Mouse (Mus musculus) heart, embryonic 12.5 days (tissue): ENCODE measurements around the gene Lyar. TPM values are rescaled to one million over a fixed set of nuclear protein-coding genes. Genes with fewer than 3 reads are reported as not detected.

ENCODE experiments used
- ATAC-seq: fragments of 200-750 bp; cut with Nextera tagmentation; 2 replicates; pipeline ENCODE4 v1.8.0; 2017; ENCODE audit warnings: moderate TSS enrichment, moderate library complexity; ENCODE audit not compliant: insufficient number of reproducible peaks, low FRiP score
- H3K27ac ChIP-seq: fragments of 300-500 bp; sonication (generic); 2 replicates; pipeline ENCODE4 v1.5.1; 2016; ENCODE audit warnings: mild to moderate bottlenecking, moderate library complexity; ENCODE audit not compliant: poor library complexity, severe bottlenecking
- H3K27me3 ChIP-seq: fragments of 300-500 bp; sonication (generic); replicated peaks from 2 replicates; pipeline ENCODE4 v1.6.1; 2016; ENCODE audit warnings: mild to moderate bottlenecking, moderate library complexity
- H3K36me3 ChIP-seq: fragments of 300-500 bp; sonication (generic); 2 replicates; pipeline ENCODE4 v1.6.1; 2016; ENCODE audit warnings: mild to moderate bottlenecking, moderate library complexity
- H3K4me1 ChIP-seq: fragments of 300-500 bp; sonication (generic); replicated peaks from 2 replicates; pipeline ENCODE4 v1.6.1; 2016; ENCODE audit warnings: mild to moderate bottlenecking
- H3K4me2 ChIP-seq: fragments of 300-500 bp; sonication (generic); 2 replicates; pipeline ENCODE4 v1.6.1; 2016; ENCODE audit warnings: mild to moderate bottlenecking, moderate library complexity
- H3K4me3 ChIP-seq: fragments of 300-500 bp; sonication (generic); 2 replicates; pipeline ENCODE4 v1.5.1; 2016; ENCODE audit warnings: mild to moderate bottlenecking
- H3K9ac ChIP-seq: fragments of 300-500 bp; sonication (generic); 2 replicates; pipeline ENCODE4 v1.6.1; 2016; ENCODE audit warnings: mild to moderate bottlenecking, moderate library complexity
- H3K9me3 ChIP-seq: fragments of 300-500 bp; sonication (generic); replicated peaks from 2 replicates; pipeline ENCODE4 v1.6.1; 2016; ENCODE audit warnings: mild to moderate bottlenecking, moderate library complexity
- WGBS: fragments of 180-500 bp; shearing (Covaris S2); methylation state at CpG from one replicate; pipeline ENCODE4 v1.1.7; 2016; 5-methylcytosine and 5-hydroxymethylcytosine counted together
- polyA plus RNA-seq: library from polyadenylated mRNA; unstranded; fragments of >200 nt; fragmentation: Nextera tagmentation; extraction: Ambion mirVana; gene quantifications from 2 replicates; pipeline ENCODE4 v1.2.1, GENCODE M21; 2016

Gene Lyar
- polyA plus RNA-seq, 1 experiment from 2014 or later = 59.4 TPM

- Histone ChIP-seq H3K36me3 (no peaks in the 10 kb centered on the region), H3K4me2 (no peak overlapping the region), H3K4me1 (no peaks in the 10 kb centered on the region), H3K27me3 (no peaks in the 10 kb centered on the region), H3K9me3 (no peaks in the 10 kb centered on the region), H3K27ac (peak overlapping the region; percentile 48), H3K4me3 (no peak overlapping the region), H3K9ac (no peak overlapping the region)
- 44% methylated on average over 3 of the region's 3 CpGs for WGBS
- ATAC-seq = peak; percentile 80
These were observed 35.4 kb downstream of the Lyar start for GRCm38 (mm10) chr5:38255644-38256043.

GRCm38 (mm10) chr5:38256551-38256950, 36.3 kb downstream of the Lyar start:
- Histone ChIP-seq H3K36me3 (no peaks in the 10 kb centered on the region), H3K4me1 (peaks cover 5% of the 10 kb centered on the region; the same call in 1 of the 2 replicates), H3K9ac (no peak overlapping the region), H3K27ac (no peak overlapping the region), H3K27me3 (no peaks in the 10 kb centered on the region), H3K9me3 (no peaks in the 10 kb centered on the region), H3K4me2 (no peak overlapping the region), H3K4me3 (no peak overlapping the region)
- WGBS = 72% methylated on average over 1 of the region's 1 CpGs
- no peak for ATAC-seq

- H3K4me3 ChIP-seq = no peak overlapping the region
These were observed 37.9 kb downstream of the Lyar start for GRCm38 (mm10) chr5:38258034-38258772.

GRCm38 (mm10) chr5:38258773-38259146, 38.5 kb downstream of the Lyar start:
- WGBS = 86% methylated on average over 5 of the region's 5 CpGs
- Histone ChIP-seq H3K36me3 (peaks cover 15% of the 10 kb centered on the region), H3K9me3 (no peaks in the 10 kb centered on the region), H3K27ac (no peak overlapping the region), H3K4me2 (no peak overlapping the region), H3K4me3 (no peak overlapping the region), H3K4me1 (peaks cover 5% of the 10 kb centered on the region; the same call in 1 of the 2 replicates), H3K27me3 (no peaks in the 10 kb centered on the region), H3K9ac (no peak overlapping the region)
- no peak for ATAC-seq

More at GRCm38 (mm10) chr5:38258034-38258772, 37.9 kb downstream of the Lyar start:
- Histone ChIP-seq H3K27ac (no peak overlapping the region), H3K4me1 (peaks cover 5% of the 10 kb centered on the region; the same call in 1 of the 2 replicates), H3K9ac (no peak overlapping the region), H3K9me3 (no peaks in the 10 kb centered on the region), H3K36me3 (peaks cover 10% of the 10 kb centered on the region), H3K4me2 (no peak overlapping the region), H3K27me3 (no peaks in the 10 kb centered on the region)
- WGBS = 79% methylated on average over 8 of the region's 8 CpGs
- no peak for ATAC-seq

GRCm38 (mm10) chr5:38259455-38260106, 39.3 kb downstream of the Lyar start:
- no peaks in the 10 kb centered on the region for H3K9me3 ChIP-seq
- peak overlapping the region; percentile 84 for H3K4me3 ChIP-seq
- ATAC-seq = no peak; the same call in 1 of the 2 replicates
- peaks cover 23% of the 10 kb centered on the region for H3K36me3 ChIP-seq
- peak overlapping the region; percentile 85 for H3K27ac ChIP-seq
- peak overlapping the region; percentile 88 for H3K4me2 ChIP-seq
- H3K27me3 ChIP-seq = no peaks in the 10 kb centered on the region
- peak overlapping the region; percentile 83 for H3K9ac ChIP-seq
- peaks cover 5% of the 10 kb centered on the region; the same call in 1 of the 2 replicates for H3K4me1 ChIP-seq
- WGBS = 42% methylated on average over 9 of the region's 9 CpGs

GRCm38 (mm10) chr5:38260107-38260682, 39.9 kb downstream of the Lyar start, which contains the start of gene Tmem128:
Gene Tmem128, plus strand, starts transcription at chr5:38260185.
- Histone ChIP-seq H3K27ac (peak within 1 kb of the TSS; percentile 85), H3K4me3 (peak within 1 kb of the TSS; percentile 84), H3K27me3 (no peaks in the 10 kb centered on the region), H3K4me1 (peaks cover 5% of the 10 kb centered on the region; the same call in 1 of the 2 replicates), H3K9me3 (no peaks in the 10 kb centered on the region), H3K9ac (peak within 1 kb of the TSS; percentile 83), H3K36me3 (peaks cover 29% of the 10 kb centered on the region), H3K4me2 (peak within 1 kb of the TSS; percentile 88)
- peak; percentile 44; the same call in 1 of the 2 replicates for ATAC-seq
- WGBS = under 1% methylated on average over 40 of the region's 40 CpGs

GRCm38 (mm10) chr5:38270942-38271341, 50.7 kb downstream of the Lyar start:
- Histone ChIP-seq H3K4me1 (no peaks in the 10 kb centered on the region), H3K9ac (no peak overlapping the region), H3K27me3 (peaks cover 28% of the 10 kb centered on the region), H3K27ac (no peak overlapping the region), H3K9me3 (no peaks in the 10 kb centered on the region), H3K4me3 (no peak overlapping the region), H3K4me2 (no peak overlapping the region), H3K36me3 (peaks cover 50% of the 10 kb centered on the region)
- no peak for ATAC-seq
- WGBS = 80% methylated on average over 3 of the region's 3 CpGs

- Histone ChIP-seq H3K27ac (no peak overlapping the region), H3K36me3 (peaks cover 25% of the 10 kb centered on the region), H3K9me3 (no peaks in the 10 kb centered on the region), H3K4me1 (peaks cover 21% of the 10 kb centered on the region), H3K4me3 (no peak overlapping the region), H3K4me2 (no peak overlapping the region), H3K9ac (no peak overlapping the region), H3K27me3 (peaks cover 56% of the 10 kb centered on the region)
- 79% methylated on average over 4 of the region's 4 CpGs for WGBS
- ATAC-seq = no peak
These were observed 53.6 kb downstream of the Lyar start for GRCm38 (mm10) chr5:38273831-38274230.

- Histone ChIP-seq H3K36me3 (peaks cover 10% of the 10 kb centered on the region), H3K27me3 (peaks cover 75% of the 10 kb centered on the region), H3K27ac (no peak within 1 kb of the TSS), H3K4me2 (peak within 1 kb of the TSS; percentile 64), H3K4me1 (peaks cover 21% of the 10 kb centered on the region), H3K9me3 (no peaks in the 10 kb centered on the region), H3K4me3 (no peak within 1 kb of the TSS), H3K9ac (no peak within 1 kb of the TSS)
- 1% methylated on average over 4 of the region's 4 CpGs for WGBS
- ATAC-seq = no peak
These were observed 55.5 kb downstream of the Lyar start, which contains the start of gene Otop1 for GRCm38 (mm10) chr5:38275771-38276170. Gene Otop1, plus strand, starts transcription at chr5:38275972.

- no peak for ATAC-seq
- no peak overlapping the region for H3K4me3 ChIP-seq
- 1% methylated on average over 19 of the region's 19 CpGs for WGBS
- H3K4me1 ChIP-seq = peaks cover 21% of the 10 kb centered on the region
- H3K4me2 ChIP-seq = peak overlapping the region; percentile 25; the same call in 1 of the 2 replicates
- H3K27ac ChIP-seq = no peak overlapping the region
- H3K36me3 ChIP-seq = peaks cover 4% of the 10 kb centered on the region
- H3K27me3 ChIP-seq = peaks cover 81% of the 10 kb centered on the region
- no peaks in the 10 kb centered on the region for H3K9me3 ChIP-seq
- H3K9ac ChIP-seq = no peak overlapping the region
These were observed 56.2 kb downstream of the Lyar start for GRCm38 (mm10) chr5:38276451-38276850.
